13 mouse cellular contexts compared by ENCODE assay signal in genomic region chr10:52293921-52294577, GRCm38 (mm10).
"Had no signal": no experiment of that assay in that cellular context is flagged by ENCODE, and none has a peak within 500 bp of the region (broad histone marks: within the 10 kb centered on the region; RNA-seq: fewer than 3 reads in every experiment).

No protein-coding gene starts in this region.

- H3K9me3 ChIP-seq: limb, embryonic 10.5 days; megakaryocyte, embryonic 14.5 days; midbrain, embryonic 15.5 days; neural tube, embryonic 12.5 days had no signal

- H3K27me3 ChIP-seq: megakaryocyte, embryonic 14.5 days; midbrain, embryonic 15.5 days; neural tube, embryonic 12.5 days had no signal

- H3K27ac ChIP-seq: left cerebral cortex, adult 2 months; limb, embryonic 10.5 days; liver, embryonic 14.5 days; macrophage; midbrain, embryonic 15.5 days; neural tube, embryonic 12.5 days had no signal

- DNase-seq: lung, adult 2 months; lung, postnatal 10 days; spleen, adult 18-20 months; thymus, adult 18-20 months; thymus, postnatal 14 days had no signal

- H3K4me1 ChIP-seq: megakaryocyte, embryonic 14.5 days; midbrain, embryonic 15.5 days had no signal

- H3K4me3 ChIP-seq: left cerebral cortex, adult 2 months; limb, embryonic 10.5 days; megakaryocyte, embryonic 14.5 days; midbrain, embryonic 15.5 days; neural tube, embryonic 12.5 days had no signal

- ATAC-seq: midbrain, embryonic 15.5 days had no signal

- H3K36me3 ChIP-seq: midbrain, embryonic 15.5 days; neural tube, embryonic 12.5 days had no signal

- H3K4me2 ChIP-seq: midbrain, embryonic 11.5 days; midbrain, embryonic 15.5 days; neural tube, embryonic 12.5 days had no signal

- H3K9ac ChIP-seq: liver, embryonic 14.5 days; midbrain, embryonic 15.5 days; neural tube, embryonic 12.5 days had no signal
